Mouse (Mus musculus) lung, postnatal 4 days (tissue): ENCODE data around the gene Cic.
A peak's percentile ranks its signal among the peaks of the same experiment; 100 is the strongest.

Source experiments
- DNase-seq, 2 experiments: peaks; one replicate each; pipeline ENCODE4 v3.0.0; 2021

Gene Cic

GRCm38 (mm10) chr7:25267301-25267750 is at the start of gene Cic:
Gene Cic (plus strand): TSS chr7:25267704.
- DNase-seq, result peak; percentile 98 to 99

GRCm38 (mm10) chr7:25218705-25219415 is 48.6 kb upstream of the Cic start:
- DNase-seq, result peak; percentile 59 to 61

- no peak for DNase-seq
Observed at GRCm38 (mm10) chr7:25219416-25219750, 48.1 kb upstream of the Cic start.

GRCm38 (mm10) chr7:25219756-25220456 is 47.6 kb upstream of the Cic start:
- peak; percentile 95 to 96 for DNase-seq

GRCm38 (mm10) chr7:25220457-25221101 is 46.9 kb upstream of the Cic start, which contains the start of gene Dedd2:
Gene Dedd2 (minus strand): TSS chr7:25220615.
- DNase-seq, result no peak

GRCm38 (mm10) chr7:25221102-25221883 is 46.2 kb upstream of the Cic start, which contains the start of gene Zfp526:
Gene Zfp526 (plus strand): TSS chr7:25221425.
- peak; percentile 98 to 99 for DNase-seq

GRCm38 (mm10) chr7:25222275-25222967 is 45.1 kb upstream of the Cic start:
- no peak for DNase-seq

GRCm38 (mm10) chr7:25227523-25228300 is 39.8 kb upstream of the Cic start:
- no peak for DNase-seq

GRCm38 (mm10) chr7:25230690-25231285 is 36.7 kb upstream of the Cic start:
- no peak for DNase-seq

GRCm38 (mm10) chr7:25232101-25232648 is 35.3 kb upstream of the Cic start:
- DNase-seq, result no peak

GRCm38 (mm10) chr7:25233061-25233460 is 34.4 kb upstream of the Cic start:
- no peak for DNase-seq

- no peak for DNase-seq
Observed at GRCm38 (mm10) chr7:25235526-25235925, 32.0 kb upstream of the Cic start.

GRCm38 (mm10) chr7:25237249-25238014 is 30.1 kb upstream of the Cic start, which contains the start of gene Gsk3a:
Gene Gsk3a (minus strand): TSS chr7:25237851.
- DNase-seq, result peak; percentile 98 to 99

- peak; percentile 93 to 94 for DNase-seq
Observed at GRCm38 (mm10) chr7:25238015-25238706, 29.3 kb upstream of the Cic start.

GRCm38 (mm10) chr7:25238829-25239623 is 28.5 kb upstream of the Cic start:
- peak; percentile 88 to 93 for DNase-seq

- no peak for DNase-seq
Observed at GRCm38 (mm10) chr7:25240631-25241030, 26.9 kb upstream of the Cic start.

- peak; percentile 80 to 84 for DNase-seq
Observed at GRCm38 (mm10) chr7:25241062-25241461, 26.4 kb upstream of the Cic start.

GRCm38 (mm10) chr7:25243361-25243760 is 24.1 kb upstream of the Cic start:
- DNase-seq, result no peak
